Mouse (Mus musculus): ENCODE data around the gene Cdk5. TPM values are rescaled to one million over a fixed set of nuclear protein-coding genes. Genes with fewer than 3 reads are reported as not detected.

The Cdk5 gene
- total RNA-seq, 2 experiments from 2014 or later: 22.4 to 26.1 TPM

- no peak for DNase-seq
Observed at GRCm38 (mm10) chr5:24373807-24374206, 49.5 kb downstream of the Cdk5 start.

DNA sequence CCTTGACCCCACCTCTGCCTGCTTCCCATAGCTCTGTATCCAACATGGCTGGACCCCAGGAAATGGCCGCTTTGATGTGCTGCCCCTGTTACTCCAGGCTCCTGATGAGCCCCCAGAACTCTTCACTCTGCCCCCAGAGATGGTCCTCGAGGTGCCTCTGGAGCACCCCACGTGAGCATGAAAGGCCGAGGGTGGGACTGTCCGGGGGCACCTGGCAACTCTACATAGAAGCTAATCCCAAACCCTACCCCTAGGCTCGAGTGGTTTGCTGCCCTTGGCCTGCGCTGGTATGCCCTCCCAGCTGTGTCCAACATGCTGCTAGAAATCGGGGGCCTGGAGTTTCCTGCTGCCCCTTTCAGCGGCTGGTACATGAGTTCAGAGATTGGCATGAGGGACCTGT lies 53.6 kb downstream of the Cdk5 start:
- no peak for DNase-seq

Other genes with a start within 250 kb of the Cdk5 start
- 100 to 1,000 TPM; 108 to 118 TPM for gene Kcnh2, start 71.9 kb downstream of the Cdk5 start, total RNA-seq (2021)
- 10 to 100 TPM; 39.5 to 40.6 TPM for gene Nos3, start 58.7 kb downstream of the Cdk5 start, total RNA-seq (2021)
- gene Atg9b, start 31.4 kb downstream of the Cdk5 start, total RNA-seq (2021): under 1 TPM; 0.45 to 0.83 TPM
- 10 to 100 TPM; 86.3 to 87.0 TPM for gene Abcb8, start 29.9 kb downstream of the Cdk5 start, total RNA-seq (2021)
- under 1 TPM in 1 of 2 experiments, not detected in 1; 0.19 TPM for gene Asic3, start 10.1 kb downstream of the Cdk5 start, total RNA-seq (2021)
- 10 to 100 TPM; 63.2 to 65.7 TPM for gene Slc4a2, start 307 bp upstream of the Cdk5 start, total RNA-seq (2021)
- gene Fastk, start 21.8 kb upstream of the Cdk5 start, total RNA-seq (2021): 100 to 1,000 TPM; 194 to 206 TPM
- 1 to 10 TPM; 8.5 to 8.7 TPM for gene Tmub1, start 24.3 kb upstream of the Cdk5 start, total RNA-seq (2021)
- 10 to 100 TPM; 83.4 to 97.4 TPM for gene Agap3, start 28.6 kb upstream of the Cdk5 start, total RNA-seq (2021)
- not detected for gene Gbx1, start 103.7 kb upstream of the Cdk5 start, total RNA-seq (2021)
- gene Asb10, start 117.4 kb upstream of the Cdk5 start, total RNA-seq (2021): 10 to 100 TPM; 19.8 to 23.1 TPM
- gene 4931409K22Rik, start 133.3 kb upstream of the Cdk5 start, total RNA-seq (2021): not detected
- gene Abcf2, start 153.9 kb upstream of the Cdk5 start, total RNA-seq (2021): 10 to 100 TPM; 47.4 to 49.3 TPM
- gene Chpf2, start 163.2 kb upstream of the Cdk5 start, total RNA-seq (2021): 10 to 100 TPM; 19.9 to 21.6 TPM
- gene Smarcd3, start 200.9 kb upstream of the Cdk5 start, total RNA-seq (2021): 10 to 100 TPM; 89.7 to 96.9 TPM

Measured in heart, postnatal 4 days (tissue).